Mouse (Mus musculus) limb, embryonic 11.5 days (tissue): ENCODE measurements around the gene Il1rl2. TPM values are rescaled to one million over a fixed set of nuclear protein-coding genes. Genes with fewer than 3 reads are reported as not detected.
A peak's percentile ranks its signal among the peaks of the same experiment; 100 is the strongest.

Source experiments
- ATAC-seq: fragments of 200-750 bp; cut with Nextera tagmentation; 2 replicates; pipeline ENCODE4 v1.8.0; 2017; ENCODE audit warnings: low read depth; ENCODE audit not compliant: insufficient number of reproducible peaks, low FRiP score, low TSS enrichment
- DNase-seq: peaks from one replicate; pipeline ENCODE4 v3.0.0-alpha.2; 2015; ENCODE audit warnings: low spot score
- H3K27ac ChIP-seq: fragments of 300-500 bp; sonication (generic); replicated peaks from 2 replicates; pipeline ENCODE4 v1.5.1; 2014; ENCODE audit warnings: low read depth, mild to moderate bottlenecking, low read length
- H3K27me3 ChIP-seq: fragments of 300-500 bp; sonication (generic); 2 replicates; pipeline ENCODE4 v1.6.1; 2014; ENCODE audit warnings: mild to moderate bottlenecking, low read length, mixed read lengths; ENCODE audit not compliant: control insufficient read depth, insufficient read depth
- H3K36me3 ChIP-seq: fragments of 300-500 bp; sonication (generic); 2 replicates; pipeline ENCODE4 v1.6.1; 2014; ENCODE audit warnings: mild to moderate bottlenecking, low read length, moderate library complexity, mixed read lengths; ENCODE audit not compliant: control insufficient read depth, insufficient read depth
- H3K4me1 ChIP-seq: fragments of 300-500 bp; sonication (generic); 2 replicates; pipeline ENCODE4 v1.6.1; 2014; ENCODE audit warnings: low read length, mixed read lengths; ENCODE audit not compliant: control insufficient read depth, insufficient read depth
- H3K4me2 ChIP-seq: fragments of 300-500 bp; sonication (generic); 2 replicates; pipeline ENCODE4 v1.6.1; 2014; ENCODE audit warnings: low read depth, mild to moderate bottlenecking, moderate library complexity; ENCODE audit not compliant: severe bottlenecking
- H3K4me3 ChIP-seq: fragments of 300-500 bp; sonication (generic); 2 replicates; pipeline ENCODE4 v1.5.1; 2014; ENCODE audit warnings: low read depth, low read length
- H3K9ac ChIP-seq: fragments of 300-500 bp; sonication (generic); 2 replicates; pipeline ENCODE4 v1.6.1; 2014; ENCODE audit warnings: mild to moderate bottlenecking, low read length
- H3K9me3 ChIP-seq: fragments of 300-500 bp; sonication (generic); 2 replicates; pipeline ENCODE4 v1.6.1; 2016; ENCODE audit warnings: low read length; ENCODE audit not compliant: control insufficient read depth
- WGBS: fragments of 180-500 bp; shearing (Covaris S2); extraction: QIAGEN DNeasy Blood & Tissue Kit; methylation state at CpG from one replicate; pipeline ENCODE4 v1.1.7; 2014; 5-methylcytosine and 5-hydroxymethylcytosine counted together
- polyA plus RNA-seq: library from polyadenylated mRNA; unstranded; fragments of >200 nt; fragmentation: Nextera tagmentation; extraction: Ambion mirVana; gene quantifications from 2 replicates; pipeline ENCODE4 v1.2.1, GENCODE M21; 2014

The Il1rl2 gene
- polyA plus RNA-seq, 1 experiment from 2014 or later = 0.88 TPM

DNA sequence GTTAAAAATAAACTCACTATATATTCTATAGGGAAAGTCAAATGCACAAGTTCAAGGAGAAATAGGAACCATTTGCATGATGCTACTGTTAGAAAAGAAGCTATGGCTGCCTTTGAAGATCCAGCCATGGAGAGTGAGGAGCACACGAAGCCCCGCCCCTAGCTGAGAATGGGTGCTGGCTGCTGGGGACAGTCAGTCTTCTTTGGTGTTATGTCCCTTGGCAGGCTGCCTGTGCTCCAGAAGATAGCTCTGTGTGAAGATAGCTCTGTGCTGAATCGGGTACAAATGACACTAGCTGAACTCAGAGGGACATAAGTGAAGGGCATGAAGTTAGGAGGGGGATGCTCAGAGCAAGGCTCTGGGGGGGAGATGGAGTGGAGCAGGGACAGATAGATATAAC, 13.3 kb upstream of the Il1rl2 start:
- no peaks in the 10 kb centered on the region for H3K36me3 ChIP-seq
- H3K9ac ChIP-seq = no peak overlapping the region
- no peak overlapping the region for H3K27ac ChIP-seq
- H3K27me3 ChIP-seq = no peaks in the 10 kb centered on the region
- DNase-seq = no peak
- no peak for ATAC-seq
- no peaks in the 10 kb centered on the region for H3K9me3 ChIP-seq
- no peak overlapping the region for H3K4me2 ChIP-seq
- WGBS = 93% methylated on average over 3 of the region's 3 CpGs
- H3K4me3 ChIP-seq = no peak overlapping the region
- H3K4me1 ChIP-seq = no peaks in the 10 kb centered on the region

DNA sequence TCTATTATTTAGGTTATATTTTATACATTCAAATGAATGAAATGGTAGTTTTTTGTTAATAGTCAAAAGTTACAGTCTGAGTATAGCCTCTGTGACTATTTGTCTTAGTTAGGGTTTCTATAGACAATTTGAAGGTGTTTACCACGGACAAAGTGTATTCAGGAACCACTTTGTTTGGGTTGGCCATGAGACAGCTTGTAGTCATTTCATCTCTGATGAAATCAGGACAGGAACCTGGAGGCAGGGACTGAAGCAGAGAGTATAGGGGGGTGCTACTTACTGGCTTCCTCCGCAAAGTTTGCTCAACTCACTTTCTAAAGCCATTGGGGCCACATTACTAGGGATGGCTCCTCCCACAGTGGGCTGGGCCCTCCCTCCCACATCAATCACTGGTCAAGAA, 12.8 kb upstream of the Il1rl2 start:
- no peak overlapping the region for H3K4me2 ChIP-seq
- H3K36me3 ChIP-seq = no peaks in the 10 kb centered on the region
- no peak overlapping the region for H3K27ac ChIP-seq
- H3K27me3 ChIP-seq = no peaks in the 10 kb centered on the region
- ATAC-seq (no peak), DNase-seq (no peak)
- H3K9me3 ChIP-seq = no peaks in the 10 kb centered on the region
- H3K4me1 ChIP-seq = no peaks in the 10 kb centered on the region
- H3K4me3 ChIP-seq = no peak overlapping the region
- H3K9ac ChIP-seq = no peak overlapping the region
- 90% methylated on average over 2 of the region's 2 CpGs for WGBS

DNA sequence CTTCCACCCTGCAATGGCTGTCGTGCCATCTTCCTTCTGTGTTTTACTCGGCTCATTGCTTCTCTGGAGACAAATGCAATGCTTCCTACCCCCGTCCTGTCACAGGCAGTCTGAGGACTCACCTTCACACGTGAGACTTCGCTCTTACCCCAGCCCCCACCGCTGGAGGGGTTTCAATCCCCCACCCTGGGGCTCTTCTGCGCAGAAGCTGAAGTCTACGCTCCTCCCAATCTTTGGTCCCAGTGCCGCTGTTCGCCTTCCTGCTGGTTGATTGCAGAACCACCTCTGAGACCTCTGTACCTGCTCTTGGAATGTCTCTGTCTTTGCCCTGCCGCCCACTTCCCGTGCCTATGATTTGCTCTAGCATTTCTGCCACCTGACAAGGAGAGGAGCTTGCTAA, 10.4 kb upstream of the Il1rl2 start:
- no peak for DNase-seq
- no peaks in the 10 kb centered on the region for H3K9me3 ChIP-seq
- H3K4me2 ChIP-seq = no peak overlapping the region
- H3K27ac ChIP-seq = no peak overlapping the region
- no peak overlapping the region for H3K9ac ChIP-seq
- no peaks in the 10 kb centered on the region for H3K36me3 ChIP-seq
- H3K4me3 ChIP-seq = no peak overlapping the region
- no peaks in the 10 kb centered on the region for H3K27me3 ChIP-seq
- H3K4me1 ChIP-seq = no peaks in the 10 kb centered on the region
- 75% methylated on average over 12 of the region's 12 CpGs for WGBS
- ATAC-seq = no peak

DNA sequence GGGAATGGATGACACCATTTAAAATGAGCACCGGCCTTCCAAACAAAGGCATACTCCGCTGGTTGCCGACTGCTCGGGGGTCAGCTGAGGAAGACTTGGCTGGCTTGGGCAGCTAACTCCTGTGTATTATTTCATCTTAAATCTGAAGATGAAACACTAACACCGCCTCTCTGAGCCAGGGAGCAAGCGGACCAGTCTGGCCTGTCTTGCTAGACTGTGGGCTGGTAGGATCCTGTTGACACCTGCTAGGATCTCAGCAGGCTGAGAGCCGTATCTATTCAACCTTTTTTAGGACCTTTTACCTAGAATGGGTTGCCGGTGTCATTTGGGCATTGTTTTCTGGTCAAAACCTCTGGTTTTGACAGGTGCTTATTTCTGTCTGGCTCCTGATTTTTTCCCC, 6.8 kb upstream of the Il1rl2 start:
- Histone ChIP-seq H3K4me2 (no peak overlapping the region), H3K27ac (no peak overlapping the region), H3K4me3 (no peak overlapping the region), H3K9ac (no peak overlapping the region), H3K4me1 (no peaks in the 10 kb centered on the region), H3K9me3 (no peaks in the 10 kb centered on the region), H3K27me3 (no peaks in the 10 kb centered on the region), H3K36me3 (no peaks in the 10 kb centered on the region)
- DNase-seq = no peak
- 87% methylated on average over 8 of the region's 8 CpGs for WGBS
- ATAC-seq = no peak

DNA sequence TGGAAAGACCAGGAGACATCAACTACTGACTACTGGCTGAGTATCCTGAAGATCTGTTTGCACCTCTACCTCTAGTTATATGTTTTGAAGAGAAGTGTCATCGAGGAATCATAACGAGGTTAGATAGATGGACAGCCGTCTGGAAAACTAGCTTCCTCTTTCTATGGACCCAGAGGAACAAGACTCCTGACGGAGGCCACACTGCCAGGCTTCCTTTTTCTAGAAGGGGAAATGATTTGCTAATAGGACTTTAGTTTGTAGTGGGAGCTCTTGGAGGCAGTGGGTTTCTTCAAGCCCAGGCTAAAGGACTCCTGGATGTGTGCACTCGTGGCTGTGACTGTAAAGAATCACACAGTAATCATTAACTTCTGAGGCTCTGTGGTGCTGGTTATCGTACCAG, 2.6 kb upstream of the Il1rl2 start:
- H3K27me3 ChIP-seq = peaks cover 15% of the 10 kb centered on the region
- peaks cover 12% of the 10 kb centered on the region; the same call in 1 of the 2 replicates for H3K4me1 ChIP-seq
- no peak overlapping the region for H3K27ac ChIP-seq
- no peak overlapping the region for H3K4me2 ChIP-seq
- no peaks in the 10 kb centered on the region for H3K36me3 ChIP-seq
- ATAC-seq (no peak), DNase-seq (no peak)
- 81% methylated on average over 6 of the region's 6 CpGs for WGBS
- H3K9me3 ChIP-seq = no peaks in the 10 kb centered on the region
- H3K9ac ChIP-seq = no peak overlapping the region
- H3K4me3 ChIP-seq = no peak overlapping the region

DNA sequence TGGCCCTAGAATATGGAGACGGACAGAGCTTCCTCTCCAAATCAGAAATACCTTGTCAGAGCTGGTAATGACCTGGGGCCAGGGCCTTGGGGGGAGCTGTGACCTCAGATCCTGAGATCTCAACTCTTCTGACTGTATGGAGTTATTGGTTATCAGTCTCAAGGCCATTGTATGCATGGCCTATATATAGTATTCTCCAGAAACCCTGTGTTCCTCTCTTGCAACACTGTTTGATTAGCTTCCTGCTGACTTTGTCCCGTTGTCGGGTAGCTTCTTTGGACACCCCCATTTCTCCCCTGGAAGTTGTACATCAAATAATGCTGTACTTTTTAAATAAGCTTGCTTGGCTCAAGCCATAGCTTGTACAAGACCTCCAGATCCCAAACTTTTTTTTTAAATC, 1.9 kb upstream of the Il1rl2 start:
- H3K27me3 ChIP-seq = peaks cover 16% of the 10 kb centered on the region
- no peak overlapping the region for H3K4me2 ChIP-seq
- no peak overlapping the region for H3K4me3 ChIP-seq
- 93% methylated on average over 3 of the region's 3 CpGs for WGBS
- DNase-seq (no peak), ATAC-seq (no peak)
- H3K4me1 ChIP-seq = peaks cover 12% of the 10 kb centered on the region; the same call in 1 of the 2 replicates
- no peaks in the 10 kb centered on the region for H3K9me3 ChIP-seq
- no peak overlapping the region for H3K9ac ChIP-seq
- no peak overlapping the region for H3K27ac ChIP-seq
- no peaks in the 10 kb centered on the region for H3K36me3 ChIP-seq

DNA sequence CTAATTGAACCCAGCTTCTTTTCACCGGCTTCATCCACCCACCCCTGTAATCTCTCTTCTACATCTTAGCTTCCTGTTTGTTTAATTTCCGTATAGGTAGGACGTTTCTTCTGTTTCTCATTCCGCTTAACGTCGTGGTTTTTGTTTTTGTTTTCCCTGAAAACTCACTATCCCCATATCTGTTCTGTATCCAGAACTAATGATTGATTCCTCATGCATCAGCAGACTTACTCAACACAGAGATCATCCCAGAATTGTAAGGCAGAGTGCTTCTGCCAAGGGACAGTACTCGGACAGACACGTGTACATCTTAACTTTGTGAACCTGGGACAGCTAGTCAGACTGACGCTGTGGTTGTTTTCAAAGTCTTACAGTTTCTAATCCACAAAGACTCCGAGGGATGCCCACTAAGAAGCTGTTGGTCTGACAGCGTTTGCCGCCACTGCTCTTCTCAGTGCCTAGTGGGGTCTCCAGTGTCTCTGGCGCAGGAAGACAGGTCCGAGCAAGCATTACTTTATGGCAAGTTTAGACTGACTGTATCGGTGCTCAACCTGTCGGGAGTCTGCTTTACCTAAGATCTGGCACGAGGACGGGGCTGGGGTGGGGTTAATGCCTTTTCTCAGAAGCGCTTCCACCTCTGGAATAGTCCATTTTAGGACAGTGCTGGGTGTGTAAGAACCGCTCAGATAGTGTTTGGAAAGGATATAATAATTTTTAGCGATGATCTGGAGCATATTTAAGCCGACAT, 719 bp downstream of the Il1rl2 start:
- peaks cover 12% of the 10 kb centered on the region; the same call in 1 of the 2 replicates for H3K4me1 ChIP-seq
- no peaks in the 10 kb centered on the region for H3K9me3 ChIP-seq
- peak overlapping the region; percentile 66 for H3K4me2 ChIP-seq
- DNase-seq (peak; percentile 47), ATAC-seq (no peak)
- H3K27ac ChIP-seq = no peak overlapping the region
- peak overlapping the region; percentile 44 for H3K9ac ChIP-seq
- WGBS = 9% methylated on average over 22 of the region's 22 CpGs
- H3K36me3 ChIP-seq = no peaks in the 10 kb centered on the region
- peak overlapping the region; percentile 28 for H3K4me3 ChIP-seq
- H3K27me3 ChIP-seq = peaks cover 16% of the 10 kb centered on the region

DNA sequence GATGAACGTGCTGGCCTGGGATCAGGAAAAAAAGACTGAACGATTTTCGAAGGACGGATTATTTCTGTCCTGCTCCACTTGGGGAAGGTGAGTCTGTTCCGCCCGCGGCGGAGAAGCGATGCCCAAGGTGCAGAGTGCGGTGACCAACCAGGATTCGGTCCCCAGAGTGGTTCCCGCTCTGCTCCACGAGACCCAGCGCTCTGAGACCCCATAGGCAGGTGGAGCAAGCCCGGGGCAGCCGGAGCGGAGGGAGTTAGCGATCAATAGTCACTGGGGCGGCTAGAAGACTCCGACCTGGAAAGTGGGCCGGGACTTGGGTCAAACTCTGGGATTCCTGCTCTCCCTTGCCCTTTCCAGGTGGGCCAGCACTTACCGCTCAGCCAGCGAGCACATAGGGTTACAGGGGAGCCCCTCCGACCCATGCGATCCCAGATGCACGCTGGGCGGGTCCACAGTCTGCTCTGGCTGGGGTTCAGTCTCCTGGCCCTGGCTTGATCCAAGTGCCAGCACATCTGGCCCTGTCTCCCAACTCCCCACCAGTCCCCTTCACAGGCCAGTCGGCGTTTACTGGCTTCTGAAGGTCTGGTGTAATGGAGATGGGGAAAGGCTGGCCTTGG, 1.4 kb downstream of the Il1rl2 start:
- H3K4me3 ChIP-seq = peak overlapping the region; percentile 28
- H3K4me2 ChIP-seq = peak overlapping the region; percentile 66
- ATAC-seq (no peak), DNase-seq (peak; percentile 61)
- H3K9me3 ChIP-seq = no peaks in the 10 kb centered on the region
- peaks cover 12% of the 10 kb centered on the region; the same call in 1 of the 2 replicates for H3K4me1 ChIP-seq
- no peaks in the 10 kb centered on the region for H3K36me3 ChIP-seq
- peaks cover 16% of the 10 kb centered on the region for H3K27me3 ChIP-seq
- H3K9ac ChIP-seq = peak overlapping the region; percentile 44
- no peak overlapping the region for H3K27ac ChIP-seq
- 1% methylated on average over 29 of the region's 29 CpGs for WGBS
